Mouse (Mus musculus) gastrocnemius, postnatal 14 days (tissue): ENCODE measurements around the gene Zfp967. TPM values are rescaled to one million over a fixed set of nuclear protein-coding genes. Genes with fewer than 3 reads are reported as not detected.
"Not testable (repeated sequence)": the region's sequence is repeated elsewhere in the genome, so short reads cannot be mapped to it uniquely, and the experiment has no call there.

ENCODE experiments used
- DNase-seq: peaks from one replicate; pipeline ENCODE4 v3.0.0; 2021; ENCODE audit warnings: mixed read lengths
- intact Hi-C: fragments of 180-260 bp; cut with DNase I; formaldehyde crosslinking; loops from one replicate; pipeline ENCODE4 v1.15.1; 2025; ENCODE audit warnings: low total_unique reads
- long read RNA-seq, 2 experiments: library from polyadenylated mRNA; stranded (forward); transcript quantifications; one replicate each; pipeline ENCODE4 v2.0.0; 2021
- total RNA-seq, 2 experiments: library from RNA; stranded (reverse); gene quantifications; 2 replicates each; pipeline ENCODE4 v1.2.3; 2021

Gene Zfp967
- not detected for total RNA-seq
- long read RNA-seq, experiment 1 = 0 reads
- long read RNA-seq, experiment 2, partial matches to known transcripts = 0 of 1 reads
- long read RNA-seq, experiment 2, other reads (novel, unspliced or antisense) = 1 of 1 reads

- intact Hi-C loops, DNase-seq: not testable (repeated sequence)
These were observed at the start of gene Zfp967 for GRCm38 (mm10) chr2:176520756-176521155. TSS of gene Zfp967 (plus strand) at chr2:176521056.

GRCm38 (mm10) chr2:176486683-176487082 lies 34.2 kb upstream of the Zfp967 start, which contains the start of gene Gm14434:
TSS of gene Gm14434 (minus strand) at chr2:176486783.
- DNase-seq, intact Hi-C loops: not testable (repeated sequence)

Other genes with a start within 250 kb of the Zfp967 start
- gene Gm11009, start 201.6 kb upstream of the Zfp967 start, total RNA-seq = not detected
- gene Gm14435, start 97.5 kb upstream of the Zfp967 start, total RNA-seq = 1 to 10 TPM; 4.5 to 7.8 TPM
- under 1 TPM in 1 of 2 experiments, not detected in 1; 0.93 TPM for gene Gm14434, start 34.3 kb upstream of the Zfp967 start, total RNA-seq
- gene Gm14308, start 115.3 kb downstream of the Zfp967 start, total RNA-seq = 1 to 10 TPM; 1.0 to 1.8 TPM
- 1 to 10 TPM; 7.5 to 8.5 TPM for gene Zfp973, start 149.5 kb downstream of the Zfp967 start, total RNA-seq
- 1 to 10 TPM; 5.7 to 6.2 TPM for gene Gm14305, start 187.3 kb downstream of the Zfp967 start, total RNA-seq